Mouse (Mus musculus) stomach, adult 2 months (tissue): ENCODE data around the gene Cldn34d. TPM values are rescaled to one million over a fixed set of nuclear protein-coding genes. Genes with fewer than 3 reads are reported as not detected.

ENCODE experiments used
- polyA plus RNA-seq: library from polyadenylated mRNA; depleted of rRNA; stranded (reverse); fragments of >200 nt; gene quantifications from 2 replicates; pipeline ENCODE4 v1.2.3, GENCODE M21; 2012; rRNA removed

The Cldn34d gene
- polyA plus RNA-seq, result not detected in 2 replicates

DNA sequence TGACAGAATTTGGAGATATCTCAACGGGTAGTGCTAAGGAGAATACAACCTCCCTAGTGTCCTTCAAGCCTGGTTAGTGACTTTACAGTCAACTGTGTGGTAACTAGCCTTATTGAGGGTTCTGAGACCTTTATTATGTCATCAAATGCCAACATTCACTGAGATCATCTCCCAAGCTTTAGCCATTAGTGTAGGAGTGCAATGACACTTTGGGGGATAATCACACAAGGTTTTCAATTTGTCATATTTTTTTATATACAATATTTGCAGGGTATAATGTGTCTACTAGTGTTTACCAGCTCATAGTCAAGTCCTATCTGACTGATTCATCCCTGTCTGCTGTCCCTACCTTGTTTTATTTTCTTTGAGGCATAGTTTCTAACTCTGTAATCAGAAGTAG lies at the start of gene Cldn34d:
TSS of gene Cldn34d (minus strand) at position 101 of the 400 bp plus-strand sequence.

Other genes starting within 250 kb of the Cldn34d start
- gene Cldn34b4, start 209.6 kb downstream of the Cldn34d start, polyA plus RNA-seq, result not detected in 2 replicates